Mouse (Mus musculus): ENCODE results near the gene Cdk5rap2.

DNA sequence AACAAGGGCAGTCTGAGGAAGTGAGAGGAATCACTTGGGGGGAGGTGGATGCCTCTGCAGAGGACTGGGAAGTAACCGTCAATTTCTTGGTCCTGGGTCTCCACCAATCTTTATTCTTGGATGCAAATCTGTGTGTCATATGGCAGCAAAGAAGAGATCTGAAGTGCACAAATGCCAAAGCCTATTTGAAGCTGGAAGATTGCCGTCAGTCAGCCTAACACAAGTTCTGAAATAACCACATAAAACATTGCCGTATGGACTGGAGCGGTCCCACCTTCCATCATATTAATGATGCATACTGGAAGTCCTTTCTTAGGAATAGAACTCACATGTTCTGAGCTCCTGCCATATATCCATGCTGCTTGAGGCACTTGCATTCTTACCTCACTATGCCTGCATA, 131.4 kb downstream of the Cdk5rap2 start:
- TF ChIP-seq EP300 (IDR thresholded peaks at IDR 0.05; ENCODE audit: low read depth) (no peak), CTCF (IDR thresholded peaks at IDR 0.05; ENCODE audit: low read depth) (no peak)

Data from liver, postnatal 0 days (tissue).